Mouse (Mus musculus) macrophage (primary cell): ENCODE results near the gene Gm10160. TPM values are rescaled to one million over a fixed set of nuclear protein-coding genes. Genes with fewer than 3 reads are reported as not detected.

ENCODE experiments used
- H3K27ac ChIP-seq: fragments of 350-480 bp; formaldehyde crosslinking; 2 replicates; pipeline ENCODE4 v1.9.0; 2021
- H3K36me3 ChIP-seq: fragments of 350-480 bp; formaldehyde crosslinking; 2 replicates; pipeline ENCODE4 v1.9.0; 2021; ENCODE audit errors: inconsistent target
- H3K4me3 ChIP-seq: fragments of 350-480 bp; formaldehyde crosslinking; 2 replicates; pipeline ENCODE4 v1.9.0; 2021; ENCODE audit errors: inconsistent target
- H3K79me2 ChIP-seq: fragments of 350-480 bp; formaldehyde crosslinking; 2 replicates; pipeline ENCODE4 v1.9.0; 2021; ENCODE audit errors: inconsistent target
- WGBS: methylation state at CpG from one replicate; pipeline ENCODE4 v1.1.7; 2026; ENCODE audit warnings: inconsistent platforms; ENCODE audit not compliant: missing documents; 5-methylcytosine and 5-hydroxymethylcytosine counted together
- polyA plus RNA-seq: library from polyadenylated mRNA; stranded (reverse); fragments of 250-400 nt; gene quantifications from 3 replicates; pipeline ENCODE4 v1.2.4, GENCODE M21; 2018; ENCODE audit warnings: inconsistent platforms

Gm10160 gene
- polyA plus RNA-seq, 1 experiment from 2014 or later, result not detected

DNA sequence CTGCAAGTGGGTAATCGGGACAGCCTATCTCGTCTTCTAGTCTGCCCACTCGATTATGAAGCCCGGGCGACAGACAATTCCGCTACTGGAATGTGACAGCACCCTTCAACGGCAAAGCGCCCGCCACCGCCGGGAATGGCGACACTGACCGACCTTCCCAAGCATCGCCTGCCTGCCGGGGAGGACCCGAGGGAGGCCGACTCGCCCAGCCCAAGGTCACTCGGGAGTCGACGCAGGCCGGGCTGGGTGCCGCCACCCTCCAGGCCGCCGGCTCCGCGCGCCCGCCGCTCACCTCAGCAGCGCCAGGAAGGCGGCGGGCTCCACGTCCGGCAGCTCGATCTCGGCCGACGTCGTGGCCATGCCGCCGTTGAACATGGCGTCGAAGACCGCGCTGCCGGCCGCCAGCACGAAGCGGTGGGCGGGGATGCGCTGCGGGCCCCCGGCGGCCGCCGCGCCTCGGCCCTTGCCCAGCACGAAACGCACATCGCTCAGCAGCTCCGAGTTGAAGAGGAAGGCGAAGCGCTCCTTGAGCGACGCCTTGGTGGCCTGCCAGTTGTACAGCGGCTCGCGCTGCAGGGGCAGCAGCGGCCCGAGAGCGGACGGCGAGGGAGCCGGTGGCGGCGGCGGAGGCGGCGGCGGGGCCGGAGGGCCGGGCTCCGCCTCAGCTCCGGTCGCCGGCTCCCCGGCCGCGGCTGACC, 26.8 kb downstream of the Gm10160 start:
- peak overlapping the region; percentile 73 for H3K27ac ChIP-seq
- H3K36me3 ChIP-seq, result no peaks in the 10 kb centered on the region
- WGBS, result under 1% methylated on average over 85 of the region's 91 CpGs
- H3K79me2 ChIP-seq, result peaks cover 48% of the 10 kb centered on the region
- H3K4me3 ChIP-seq, result peak overlapping the region; percentile 87

DNA sequence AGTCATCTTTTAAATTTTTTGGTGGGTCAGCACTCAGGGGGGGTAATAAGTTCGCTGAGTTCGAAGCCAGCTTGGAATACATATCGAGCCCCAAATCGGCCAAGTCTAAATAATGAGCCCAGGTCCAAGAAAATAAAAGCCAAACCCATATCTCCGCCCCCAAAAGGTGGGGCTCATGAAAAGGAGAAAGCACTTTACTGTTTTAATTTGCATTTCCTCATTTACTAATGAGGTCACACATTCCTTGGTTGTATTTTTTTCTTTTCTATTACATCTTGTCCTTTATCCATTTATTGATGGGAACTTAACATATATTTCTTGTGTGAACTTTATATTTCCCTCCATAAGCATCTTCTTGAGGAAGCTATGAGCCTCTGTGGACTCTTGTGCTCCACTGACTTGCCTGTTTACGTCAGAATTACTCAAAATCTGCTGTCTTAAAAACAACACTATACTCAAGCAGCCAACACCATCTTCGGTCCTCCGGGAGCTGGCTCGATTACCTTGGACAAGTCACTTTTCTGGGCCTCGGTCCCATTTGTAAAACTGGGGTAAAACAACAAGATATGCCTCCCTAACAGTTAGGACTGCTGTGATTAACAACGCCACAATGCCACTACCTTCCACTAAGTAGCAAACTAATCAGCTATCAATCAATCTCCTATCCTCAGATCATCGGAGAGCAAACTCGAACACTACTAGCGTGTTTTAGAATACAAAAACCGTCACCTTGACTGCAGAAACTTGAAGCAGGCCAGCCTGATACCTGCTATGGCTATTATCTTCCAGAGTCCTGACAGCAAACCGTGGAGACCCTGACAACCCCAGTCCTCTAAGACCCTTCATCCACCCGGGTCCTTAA, 27.6 kb downstream of the Gm10160 start:
- Histone ChIP-seq H3K36me3 (no peaks in the 10 kb centered on the region), H3K4me3 (peak overlapping the region; percentile 87), H3K79me2 (peaks cover 56% of the 10 kb centered on the region), H3K27ac (peak overlapping the region; percentile 73)
- WGBS, result 20% methylated on average over 17 of the region's 17 CpGs

DNA sequence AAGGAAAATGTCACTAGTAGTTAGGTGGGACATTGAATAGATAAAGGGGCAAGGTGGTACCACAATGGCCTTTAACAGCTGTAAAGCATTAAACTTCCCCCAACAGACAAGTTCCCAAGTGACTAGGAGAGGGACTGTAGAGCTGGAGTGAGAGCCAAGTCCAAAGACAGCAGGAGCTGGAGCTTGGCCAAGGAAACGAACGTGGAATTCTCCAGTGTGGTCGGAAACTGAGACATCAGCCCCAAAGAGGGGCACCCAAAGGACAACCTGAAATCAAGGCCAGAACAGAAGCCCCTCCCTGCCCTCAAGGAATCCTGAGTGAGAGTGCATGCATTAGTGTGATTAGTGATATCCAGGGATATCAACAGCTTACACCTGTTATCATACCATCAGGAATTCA, 30.2 kb downstream of the Gm10160 start:
- H3K27ac ChIP-seq, result no peak overlapping the region
- 86% methylated on average over 3 of the region's 3 CpGs for WGBS

DNA sequence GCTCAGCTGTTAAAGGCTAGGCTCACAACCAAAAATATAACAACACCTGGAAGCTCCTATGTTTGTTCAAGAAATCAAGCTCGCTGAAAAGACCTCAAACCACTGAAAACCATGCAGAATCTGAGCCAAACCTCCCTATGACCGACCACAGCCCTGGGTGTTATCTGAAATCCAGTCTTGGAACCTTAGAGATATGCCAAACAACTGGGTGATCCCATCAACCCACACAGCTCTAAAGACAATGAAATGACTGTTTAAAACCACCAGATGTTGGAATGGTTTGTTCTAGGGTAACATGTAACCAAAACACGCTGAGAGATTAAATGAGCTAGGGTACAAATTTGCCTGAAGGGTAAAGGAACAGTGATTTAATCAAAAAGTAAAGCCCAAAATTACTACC, 30.7 kb downstream of the Gm10160 start:
- WGBS, result 66% methylated on average over 3 of the region's 3 CpGs
- no peak overlapping the region for H3K4me3 ChIP-seq
- no peak overlapping the region for H3K27ac ChIP-seq
- H3K36me3 ChIP-seq, result no peaks in the 10 kb centered on the region
- peaks cover 80% of the 10 kb centered on the region for H3K79me2 ChIP-seq

More for the DNA sequence above, 30.2 kb downstream of the Gm10160 start:
- Histone ChIP-seq H3K4me3 (no peak overlapping the region), H3K79me2 (peaks cover 79% of the 10 kb centered on the region), H3K36me3 (no peaks in the 10 kb centered on the region)

DNA sequence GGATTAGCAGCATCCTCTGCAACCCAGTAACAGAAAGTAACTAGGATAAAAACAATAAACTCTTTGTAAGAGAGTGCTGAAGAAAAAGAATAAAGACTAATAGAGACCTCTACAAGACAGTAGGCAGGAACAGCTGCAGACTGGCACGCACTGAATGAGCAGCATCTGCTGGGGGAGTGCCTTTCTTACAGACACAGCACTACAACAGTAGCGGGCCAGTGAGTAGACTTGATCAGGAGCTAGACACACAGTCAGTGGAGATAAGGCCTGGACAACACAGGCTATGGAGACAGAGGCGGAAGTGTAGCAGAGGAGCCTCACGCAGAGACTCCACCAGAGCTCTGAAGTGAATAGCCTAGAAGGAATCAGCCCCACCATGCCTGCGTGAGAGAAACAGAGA, 49.5 kb downstream of the Gm10160 start:
- 95% methylated on average over 5 of the region's 5 CpGs for whole genome bisulfite sequencing
- H3K27ac ChIP-seq, result no peak overlapping the region
- peaks cover 44% of the 10 kb centered on the region for H3K36me3 ChIP-seq
- peaks cover 83% of the 10 kb centered on the region for H3K79me2 ChIP-seq
- no peak overlapping the region for H3K4me3 ChIP-seq

Other genes with a start within 250 kb of the Gm10160 start
- not detected in 3 replicates for gene Homer2, start 148.3 kb downstream of the Gm10160 start, polyA plus RNA-seq
- 53.6 to 89.0 TPM (median 71.9 TPM) in 3 replicates for gene Ramac, start 92.9 kb downstream of the Gm10160 start, polyA plus RNA-seq
- gene 3110040N11Rik, start 66.3 kb downstream of the Gm10160 start, polyA plus RNA-seq, result 23.4 to 27.6 TPM (median 24.6 TPM) in 3 replicates
- gene Btbd1, start 26.4 kb downstream of the Gm10160 start, polyA plus RNA-seq, result 50.7 to 145 TPM (median 61.2 TPM) in 3 replicates
- 72.9 to 199 TPM (median 101 TPM) in 3 replicates for gene Tm6sf1, start 3.2 kb upstream of the Gm10160 start, polyA plus RNA-seq
- gene Hdgfl3, start 78.7 kb upstream of the Gm10160 start, polyA plus RNA-seq, result 0.05 to 0.17 TPM in 2 of 3 replicates, not detected in the other
- gene Bnc1, start 136.5 kb upstream of the Gm10160 start, polyA plus RNA-seq, result not detected in 3 replicates